Mouse (Mus musculus): ENCODE data around the gene Itgax.
"Not testable (repeated sequence)": the region's sequence is repeated elsewhere in the genome, so short reads cannot be mapped to it uniquely, and the experiment has no call there.

Itgax gene

GRCm38 (mm10) chr7:128158688-128159354, 29.5 kb downstream of the Itgax start:
- DNase-seq (ENCODE audit: low spot score), result not testable (repeated sequence)

DNA sequence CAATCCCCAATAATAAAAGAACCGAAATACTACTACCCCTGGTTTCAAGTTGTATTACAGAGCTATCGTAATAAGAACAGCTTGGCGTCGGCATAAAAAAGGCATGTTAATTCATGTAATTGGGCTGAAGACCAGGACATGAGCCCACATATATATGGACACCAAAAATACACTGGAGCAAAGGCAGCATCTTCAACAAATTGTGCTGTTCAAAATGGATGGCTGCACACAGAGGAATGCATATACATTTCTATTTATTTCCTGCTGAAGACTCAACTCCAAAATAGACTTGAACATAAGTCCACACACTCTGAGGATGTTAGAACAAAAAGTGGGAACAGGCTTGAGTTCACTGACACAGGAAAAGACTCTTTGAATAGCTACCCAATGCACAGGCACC, 34.7 kb downstream of the Itgax start:
- DNase-seq (ENCODE audit: low spot score), result no peak

GRCm38 (mm10) chr7:128166391-128166790, 37.0 kb downstream of the Itgax start:
- DNase-seq (ENCODE audit: low spot score), result no peak

DNA sequence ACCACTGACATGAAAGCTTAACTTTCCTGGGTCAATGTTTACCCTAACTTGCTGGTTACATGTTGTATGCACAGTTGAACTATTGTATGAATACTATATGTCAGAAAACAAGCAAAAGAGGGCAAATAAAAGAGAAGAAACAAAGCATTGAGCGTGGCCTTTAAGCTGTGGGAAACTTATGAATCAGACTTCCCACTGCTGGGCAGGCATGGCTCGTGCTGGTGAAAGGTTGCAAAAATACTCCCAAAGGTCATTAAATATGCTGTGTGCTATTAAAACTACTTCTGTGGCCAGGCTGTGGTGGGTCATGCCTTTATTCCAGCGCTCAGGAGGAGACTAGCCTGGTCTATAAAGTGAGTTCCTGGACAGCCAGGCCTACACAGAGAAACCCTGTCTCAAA, 40.6 kb downstream of the Itgax start:
- DNase-seq (ENCODE audit: low spot score), result no peak

- DNase-seq (ENCODE audit: low spot score), result no peak
These were observed 49.0 kb downstream of the Itgax start for GRCm38 (mm10) chr7:128178385-128178784.

DNA sequence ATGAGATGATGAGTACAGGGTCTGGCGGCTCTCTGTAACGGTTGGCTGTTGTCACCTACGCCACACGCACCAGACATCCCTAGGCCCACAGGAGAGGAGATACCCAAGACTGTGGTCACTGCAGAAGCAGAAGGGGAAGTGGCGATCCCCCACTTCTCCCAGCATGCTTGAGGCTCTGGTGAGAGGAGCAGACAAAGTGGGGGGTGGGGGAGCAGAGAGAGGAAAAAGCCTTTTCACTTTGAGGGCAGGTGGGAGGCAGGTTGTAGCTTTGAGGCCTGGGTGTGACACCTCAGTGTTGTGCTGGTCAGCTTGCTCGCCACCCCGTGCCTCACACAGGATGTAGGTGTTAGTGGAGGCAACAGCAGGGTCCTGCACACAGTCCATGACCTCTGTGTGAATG, 50.8 kb downstream of the Itgax start:
- no peak for DNase-seq (ENCODE audit: low spot score)

DNA sequence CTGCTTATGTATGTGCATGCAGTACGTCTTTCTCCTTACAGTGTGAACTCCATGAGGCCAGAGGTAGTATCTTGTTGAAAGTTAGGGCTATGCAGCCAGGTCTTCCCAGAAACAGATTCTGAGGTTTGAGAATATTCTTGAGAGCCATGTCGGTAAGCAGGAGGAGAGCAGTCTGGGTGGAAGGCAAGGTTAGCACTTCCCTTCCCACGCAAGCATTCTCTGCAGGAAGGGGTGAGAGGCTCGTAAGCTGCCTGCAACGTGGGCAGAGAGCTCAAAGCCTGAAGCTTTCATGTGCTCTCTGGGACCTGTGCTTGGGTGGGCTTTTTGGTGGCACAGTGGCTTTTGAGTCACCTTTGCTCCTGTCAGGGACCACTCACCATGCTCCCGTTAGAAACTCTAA, 51.2 kb downstream of the Itgax start:
- DNase-seq (ENCODE audit: low spot score), result no peak

DNA sequence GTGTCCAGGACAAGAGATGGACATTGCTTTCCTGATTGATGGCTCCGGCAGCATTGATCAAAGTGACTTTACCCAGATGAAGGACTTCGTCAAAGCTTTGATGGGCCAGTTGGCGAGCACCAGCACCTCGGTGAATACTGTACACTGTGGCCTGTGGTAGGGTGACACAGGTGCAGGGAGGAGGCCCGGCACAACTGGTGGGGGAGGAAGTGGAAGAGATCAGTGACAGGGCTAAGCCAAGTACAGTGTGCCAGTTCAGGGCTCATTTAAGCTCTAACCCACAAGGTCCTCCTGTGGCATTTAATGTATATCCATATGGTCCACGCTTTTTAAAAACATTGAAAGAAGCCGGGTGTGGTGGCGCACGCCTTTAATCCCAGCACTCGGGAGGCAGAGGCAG, 52.3 kb downstream of the Itgax start:
- no peak for DNase-seq (ENCODE audit: low spot score)
